Mouse (Mus musculus): Measurements from ENCODE around the gene Gm20431.

DNA sequence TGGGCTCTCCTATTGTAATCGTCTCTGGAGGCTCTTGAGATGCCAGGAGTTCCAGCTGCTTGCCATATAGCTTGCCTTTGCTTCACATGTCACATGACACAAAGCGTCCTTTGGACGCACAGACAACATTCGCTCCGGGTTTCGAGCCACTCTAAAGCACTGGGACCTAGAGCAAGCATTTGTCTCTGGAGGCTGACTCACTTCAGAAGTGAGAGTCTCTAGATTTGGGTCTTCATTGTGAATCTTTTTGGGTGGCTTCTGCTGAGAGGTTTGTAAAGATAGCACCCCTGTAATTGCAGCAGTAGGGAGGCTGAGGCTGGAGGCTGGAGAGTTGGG lies 27.8 kb downstream of the Gm20431 start:
- TF ChIP-seq CTCF (IDR thresholded peaks at IDR 0.05; ENCODE audit: extremely low read depth, insufficient read depth, low read length), result no peak
- TF ChIP-seq POLR2A (IDR thresholded peaks at IDR 0.05; ENCODE audit: extremely low read depth, insufficient read depth, low read length), result no peak

Data from cortical plate, adult 2 months (tissue).